Mouse (Mus musculus) kidney, postnatal 4 days (tissue): ENCODE results near the gene Bloc1s2.
"Not testable (repeated sequence)": the region's sequence is repeated elsewhere in the genome, so short reads cannot be mapped to it uniquely, and the experiment has no call there.

Source experiments
- DNase-seq, 2 experiments: peaks; one replicate each; pipeline ENCODE4 v3.0.0; 2021; ENCODE audit warnings: mixed read lengths in 2 of 2

The Bloc1s2 gene

GRCm38 (mm10) chr19:44121137-44121536, 25.1 kb downstream of the Bloc1s2 start:
- no peak for DNase-seq

- not testable (repeated sequence) for DNase-seq
Measured at GRCm38 (mm10) chr19:44120686-44121085, 25.6 kb downstream of the Bloc1s2 start.

GRCm38 (mm10) chr19:44117793-44118192, 28.5 kb downstream of the Bloc1s2 start:
- no peak for DNase-seq

- peak; percentile 17 to 38 for DNase-seq
Measured at GRCm38 (mm10) chr19:44111706-44112105, 34.5 kb downstream of the Bloc1s2 start.

GRCm38 (mm10) chr19:44110356-44110755, 35.9 kb downstream of the Bloc1s2 start:
- peak; percentile 38 to 69 for DNase-seq

- no peak for DNase-seq
Measured at GRCm38 (mm10) chr19:44108996-44109395, 37.2 kb downstream of the Bloc1s2 start.

- DNase-seq = no peak
Measured at GRCm38 (mm10) chr19:44107661-44108521, 38.4 kb downstream of the Bloc1s2 start.

- DNase-seq = peak; percentile 99
Measured at GRCm38 (mm10) chr19:44106831-44107660, 39.2 kb downstream of the Bloc1s2 start, which contains the start of gene Chuk. Gene Chuk (minus strand): TSS chr19:44107480.

GRCm38 (mm10) chr19:44104393-44104792, 41.9 kb downstream of the Bloc1s2 start:
- DNase-seq = no peak

- no peak for DNase-seq
Measured at GRCm38 (mm10) chr19:44103001-44103400, 43.2 kb downstream of the Bloc1s2 start.

- no peak for DNase-seq
Measured at GRCm38 (mm10) chr19:44100840-44101239, 45.4 kb downstream of the Bloc1s2 start.
